Mouse (Mus musculus) cerebellum, postnatal 14 days (tissue): Measurements from ENCODE around the gene Ntsr1.

Source experiments
- DNase-seq, 2 experiments: peaks; one replicate each; pipeline ENCODE4 v3.0.0; 2021; ENCODE audit warnings: mixed read lengths in 2 of 2

Gene Ntsr1

GRCm38 (mm10) chr2:180563296-180563695 lies 63.5 kb downstream of the Ntsr1 start:
- DNase-seq: no peak

GRCm38 (mm10) chr2:180563841-180564240 lies 64.1 kb downstream of the Ntsr1 start:
- no peak for DNase-seq

DNA sequence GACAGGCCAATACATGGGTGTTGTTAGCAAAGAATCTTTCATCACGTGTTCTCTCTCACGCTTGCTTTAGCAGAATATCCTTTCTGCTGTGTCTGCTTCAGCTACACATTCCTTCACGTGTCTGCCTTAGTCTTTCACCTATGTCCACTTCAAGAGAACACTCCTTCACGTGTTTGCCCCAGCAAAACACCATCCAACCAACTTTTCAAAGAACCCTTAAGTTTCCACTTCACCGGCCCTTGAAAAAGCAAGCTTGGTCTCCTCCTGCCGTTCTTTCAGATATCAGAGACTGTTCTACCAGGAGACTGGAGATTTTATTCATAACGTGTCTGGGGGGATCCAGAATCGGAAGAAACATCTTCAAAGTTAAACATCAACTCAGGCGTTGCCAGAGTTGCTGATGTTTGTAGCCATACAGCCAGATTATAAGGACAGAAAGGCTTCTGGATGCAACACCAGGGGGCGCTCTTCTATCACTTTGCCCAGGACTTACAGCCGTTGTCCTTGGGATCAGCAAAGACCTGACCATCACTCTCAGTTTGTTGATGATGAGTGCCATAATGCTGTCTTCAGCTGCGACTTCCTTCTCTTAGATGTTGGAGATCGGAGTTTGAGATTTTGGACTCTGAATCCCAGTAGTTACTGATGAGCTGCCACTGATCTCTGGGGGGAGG lies 66.6 kb downstream of the Ntsr1 start:
- DNase-seq: peak; percentile 66 to 75

DNA sequence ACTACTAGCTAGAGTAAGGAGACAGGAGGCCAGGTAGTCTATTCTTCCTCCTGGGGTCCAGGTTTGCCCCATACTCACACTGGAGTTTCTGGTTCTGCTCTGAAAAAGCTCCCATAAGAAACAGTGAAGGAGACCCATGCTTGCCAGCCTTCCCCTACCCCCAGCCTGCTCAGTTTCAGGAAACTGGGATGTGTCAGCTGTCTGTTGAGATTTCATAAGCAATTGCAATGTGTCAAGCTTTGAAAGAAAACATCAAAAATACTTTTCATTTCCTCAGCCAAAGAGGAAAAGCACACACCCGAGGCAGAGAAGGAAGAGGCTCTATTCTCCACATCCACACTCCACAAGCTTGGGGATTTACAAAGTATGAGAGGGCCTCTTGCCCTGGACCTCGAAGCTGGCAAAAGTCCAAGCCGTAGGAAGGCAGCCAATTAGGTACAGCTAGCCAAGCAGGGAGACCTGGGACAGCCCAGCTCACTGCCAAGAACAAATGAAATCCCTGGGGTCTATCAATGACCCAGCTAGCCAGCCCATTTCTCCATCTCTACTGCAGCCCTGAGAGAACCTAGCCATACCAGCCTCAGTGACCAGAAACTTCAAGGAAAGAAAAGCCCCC lies 69.4 kb downstream of the Ntsr1 start:
- DNase-seq: peak; percentile 85

DNA sequence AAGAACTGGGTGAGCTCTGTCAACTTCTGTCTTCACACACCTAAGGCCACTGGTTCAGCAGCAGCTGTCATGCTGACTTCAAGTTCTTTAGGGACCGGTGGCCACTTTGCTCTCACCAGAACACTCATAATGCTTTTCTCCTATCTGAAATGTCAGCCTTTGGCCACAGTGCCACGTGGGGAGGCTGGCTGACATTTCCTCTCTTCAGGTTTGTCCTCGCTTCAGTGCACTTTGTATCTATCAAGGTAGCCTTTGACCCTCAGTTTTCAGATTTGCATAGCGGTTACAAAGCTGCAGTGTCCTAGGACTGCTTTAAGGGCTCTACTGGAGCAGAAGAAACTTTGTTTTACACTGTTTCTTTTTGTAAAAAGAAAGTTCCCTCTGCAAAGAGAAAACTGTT lies 76.7 kb downstream of the Ntsr1 start:
- no peak for DNase-seq

- DNase-seq: peak; percentile 89 to 92
Observed at GRCm38 (mm10) chr2:180578686-180579085, 78.9 kb downstream of the Ntsr1 start.

DNA sequence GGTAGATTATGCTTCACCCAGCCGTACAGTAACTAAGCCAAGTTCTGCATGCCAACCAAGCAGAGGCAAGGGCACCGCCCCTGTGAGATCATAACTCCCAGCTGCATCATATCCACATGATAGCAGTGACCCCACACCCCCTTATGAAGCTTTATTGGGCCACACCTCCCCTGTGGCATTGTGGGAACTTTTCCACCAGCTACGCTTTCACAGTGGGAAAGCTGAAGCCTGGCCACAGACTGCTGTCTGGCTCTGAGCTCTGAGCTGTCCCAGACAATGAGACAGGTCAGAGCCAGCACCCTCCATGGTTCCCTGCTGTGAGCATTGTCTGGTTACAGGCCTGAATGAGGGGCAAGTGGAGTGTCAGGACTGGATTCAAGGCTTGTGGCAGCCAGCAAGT lies 81.2 kb downstream of the Ntsr1 start, which contains the start of gene Mrgbp:
Gene Mrgbp, plus strand, starts transcription at position 303 of the 400 bp plus-strand sequence.
- DNase-seq: peak in 1 of 2 experiments; percentile 25

GRCm38 (mm10) chr2:180582481-180583153 lies 82.8 kb downstream of the Ntsr1 start:
- DNase-seq: peak; percentile 99 to 100

DNA sequence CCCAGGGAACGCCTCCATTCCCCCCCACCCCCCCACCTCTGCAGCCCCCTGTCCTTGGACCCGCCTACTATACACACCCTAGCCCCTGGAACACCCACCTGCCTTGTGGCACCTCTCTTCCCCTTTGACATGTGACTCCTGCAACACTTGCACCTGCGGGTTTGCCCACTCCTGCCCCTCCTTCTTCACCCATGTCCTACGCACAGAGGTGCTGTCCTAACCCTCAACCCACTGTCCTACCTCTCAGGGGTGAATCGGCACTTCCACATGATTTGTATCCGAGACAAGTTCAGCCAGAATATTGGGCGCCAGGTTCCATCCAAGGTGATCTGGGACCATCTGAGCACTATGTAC lies 83.4 kb downstream of the Ntsr1 start:
- peak in 1 of 2 experiments; percentile 27 for DNase-seq

DNA sequence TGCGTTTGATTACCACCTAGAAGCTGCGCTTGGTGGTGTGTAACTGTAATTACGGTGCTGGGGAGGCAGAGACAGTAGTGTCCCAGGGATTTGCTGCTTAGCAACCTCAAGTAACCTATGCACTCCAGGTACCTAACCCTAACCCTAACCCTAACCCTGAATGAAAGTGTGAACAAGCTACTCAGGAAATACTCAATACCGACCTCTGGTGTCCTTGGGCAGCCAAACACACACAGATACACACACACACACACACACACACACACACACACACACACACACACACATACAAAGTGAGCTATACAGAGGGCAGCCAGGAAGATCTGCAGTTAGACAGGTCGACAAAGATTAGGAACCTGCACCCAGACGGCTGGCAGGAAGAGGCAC lies 89.0 kb downstream of the Ntsr1 start:
- no peak for DNase-seq

- DNase-seq: peak; percentile 89 to 90
Observed at GRCm38 (mm10) chr2:180589123-180589831, 89.5 kb downstream of the Ntsr1 start, which contains the start of gene Ogfr. Ogfr (plus strand) TSS chr2:180589245.
